Mouse (Mus musculus) thymus, adult 2 months (tissue): Measurements from ENCODE around the gene Ctu2. TPM values are rescaled to one million over a fixed set of nuclear protein-coding genes. Genes with fewer than 3 reads are reported as not detected.

ENCODE experiments used
- DNase-seq: peaks from one replicate; pipeline ENCODE4 v3.0.0; 2021
- H3K27ac ChIP-seq: fragments of 200-500 bp; 2 replicates; pipeline ENCODE4 v1.5.1; 2012; ENCODE audit warnings: low read length, control low read depth; ENCODE audit not compliant: control insufficient read depth, insufficient read depth
- H3K27me3 ChIP-seq: fragments of 200-500 bp; 2 replicates; pipeline ENCODE4 v1.6.1; 2012; ENCODE audit warnings: mild to moderate bottlenecking, low read length, moderate library complexity, mixed read lengths; ENCODE audit not compliant: control insufficient read depth, insufficient read depth
- H3K36me3 ChIP-seq: fragments of 200-500 bp; 2 replicates; pipeline ENCODE4 v1.6.1; 2012; ENCODE audit warnings: mild to moderate bottlenecking, low read length, moderate library complexity; ENCODE audit not compliant: control insufficient read depth, insufficient read depth
- H3K4me1 ChIP-seq: fragments of 200-500 bp; replicated peaks from 2 replicates; pipeline ENCODE4 v1.6.1; 2012; ENCODE audit warnings: low read length; ENCODE audit not compliant: control insufficient read depth, insufficient read depth
- H3K4me3 ChIP-seq: fragments of 200-500 bp; 2 replicates; pipeline ENCODE4 v1.5.1; 2012; ENCODE audit warnings: mild to moderate bottlenecking, low read length, control low read depth, moderate library complexity; ENCODE audit not compliant: control insufficient read depth, insufficient read depth
- CTCF ChIP-seq: fragments of 200-500 bp; IDR thresholded peaks from 2 replicates; pipeline ENCODE4 v1.5.1; 2012; ENCODE audit warnings: mild to moderate bottlenecking, control low read depth, low read length, moderate library complexity, borderline replicate concordance; ENCODE audit not compliant: control insufficient read depth, poor library complexity, insufficient read depth; ENCODE audit errors: extremely low read depth
- POLR2A ChIP-seq: fragments of 200-500 bp; IDR thresholded peaks from 2 replicates; pipeline ENCODE4 v1.6.1; 2012; ENCODE audit warnings: mild to moderate bottlenecking, low read length, control low read depth, moderate library complexity; ENCODE audit not compliant: control insufficient read depth, poor library complexity, insufficient read depth; ENCODE audit errors: extremely low read depth
- WGBS: fragments of 180-500 bp; shearing (Covaris S2); methylation state at CpG from one replicate; pipeline ENCODE4 v1.1.7; 2018; 5-methylcytosine and 5-hydroxymethylcytosine counted together
- polyA plus RNA-seq: library from polyadenylated mRNA; depleted of rRNA; stranded (reverse); fragments of >200 nt; gene quantifications from 2 replicates; pipeline ENCODE4 v1.2.3, GENCODE M21; 2012

Ctu2 gene
- polyA plus RNA-seq, 1 experiment: 136 TPM

DNA sequence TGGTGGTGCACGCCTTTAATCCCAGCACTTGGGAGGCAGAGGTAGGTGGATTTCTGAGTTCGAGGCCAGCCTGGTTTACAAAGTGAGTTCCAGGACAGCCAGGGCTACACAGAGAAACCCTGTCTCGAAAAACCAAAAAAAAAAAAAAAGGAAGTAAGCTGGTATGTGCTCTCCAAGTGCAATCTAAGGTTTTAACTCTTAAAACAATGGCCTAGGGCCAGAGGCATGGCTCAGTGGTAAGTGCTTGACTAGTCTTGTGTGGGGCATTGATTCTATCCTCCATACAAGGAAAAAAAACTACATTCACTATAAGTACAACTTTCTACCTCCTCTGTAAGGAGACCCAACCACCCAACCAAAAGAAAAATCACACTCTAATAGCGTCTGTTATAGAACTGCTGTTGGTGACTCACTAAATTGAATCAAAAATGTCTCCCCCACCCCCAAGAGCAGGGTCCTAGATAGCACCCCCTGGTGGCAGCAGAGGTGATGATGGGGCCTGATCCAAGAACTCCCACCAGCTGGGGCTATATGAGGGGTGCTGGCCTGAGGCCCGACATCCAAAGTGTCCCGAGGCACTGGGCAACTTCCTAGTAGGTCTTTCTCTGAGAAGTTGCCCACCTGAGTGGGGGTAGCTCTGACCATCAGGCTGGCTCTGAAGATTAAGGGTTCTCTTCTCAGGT, 16.6 kb upstream of the Ctu2 start:
- Histone ChIP-seq H3K4me1 (peaks cover 54% of the 10 kb centered on the region), H3K27ac (no peak overlapping the region; the same call in 1 of the 2 replicates), H3K36me3 (no peaks in the 10 kb centered on the region), H3K27me3 (no peaks in the 10 kb centered on the region), H3K4me3 (peak overlapping the region; percentile 45)
- TF ChIP-seq POLR2A (no peak), CTCF (peak; percentile 79; the same call in 1 of the 2 replicates)
- WGBS: 39% methylated on average over 6 of the region's 6 CpGs
- DNase-seq: peak; percentile 82

DNA sequence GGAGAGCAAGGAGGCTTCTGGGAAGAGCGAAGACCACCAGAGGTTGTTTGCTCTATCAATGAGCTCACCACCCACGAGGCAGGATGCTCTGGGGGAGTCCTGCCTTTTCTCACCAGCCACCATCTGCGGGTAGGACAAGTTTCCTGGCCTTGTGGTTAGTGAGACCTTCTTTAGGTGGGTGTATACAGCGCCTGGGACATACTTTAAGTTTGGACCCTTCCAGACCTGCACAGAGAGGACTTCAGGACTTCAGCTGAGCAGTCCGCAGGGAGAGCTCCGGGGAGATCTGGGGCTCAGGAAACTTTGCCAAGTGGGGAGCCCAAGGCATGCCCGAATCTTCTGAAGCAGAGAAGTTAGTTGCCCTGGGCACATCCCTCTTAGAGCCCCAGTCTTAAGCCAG, 16.0 kb upstream of the Ctu2 start:
- peak; percentile 46 for DNase-seq
- WGBS: 6% methylated on average over 7 of the region's 7 CpGs
- Histone ChIP-seq H3K4me1 (peaks cover 54% of the 10 kb centered on the region), H3K27me3 (no peaks in the 10 kb centered on the region), H3K27ac (peak overlapping the region; percentile 17; the same call in 1 of the 2 replicates), H3K36me3 (no peaks in the 10 kb centered on the region), H3K4me3 (peak overlapping the region; percentile 45)
- no peak for TF ChIP-seq CTCF
- no peak for TF ChIP-seq POLR2A

DNA sequence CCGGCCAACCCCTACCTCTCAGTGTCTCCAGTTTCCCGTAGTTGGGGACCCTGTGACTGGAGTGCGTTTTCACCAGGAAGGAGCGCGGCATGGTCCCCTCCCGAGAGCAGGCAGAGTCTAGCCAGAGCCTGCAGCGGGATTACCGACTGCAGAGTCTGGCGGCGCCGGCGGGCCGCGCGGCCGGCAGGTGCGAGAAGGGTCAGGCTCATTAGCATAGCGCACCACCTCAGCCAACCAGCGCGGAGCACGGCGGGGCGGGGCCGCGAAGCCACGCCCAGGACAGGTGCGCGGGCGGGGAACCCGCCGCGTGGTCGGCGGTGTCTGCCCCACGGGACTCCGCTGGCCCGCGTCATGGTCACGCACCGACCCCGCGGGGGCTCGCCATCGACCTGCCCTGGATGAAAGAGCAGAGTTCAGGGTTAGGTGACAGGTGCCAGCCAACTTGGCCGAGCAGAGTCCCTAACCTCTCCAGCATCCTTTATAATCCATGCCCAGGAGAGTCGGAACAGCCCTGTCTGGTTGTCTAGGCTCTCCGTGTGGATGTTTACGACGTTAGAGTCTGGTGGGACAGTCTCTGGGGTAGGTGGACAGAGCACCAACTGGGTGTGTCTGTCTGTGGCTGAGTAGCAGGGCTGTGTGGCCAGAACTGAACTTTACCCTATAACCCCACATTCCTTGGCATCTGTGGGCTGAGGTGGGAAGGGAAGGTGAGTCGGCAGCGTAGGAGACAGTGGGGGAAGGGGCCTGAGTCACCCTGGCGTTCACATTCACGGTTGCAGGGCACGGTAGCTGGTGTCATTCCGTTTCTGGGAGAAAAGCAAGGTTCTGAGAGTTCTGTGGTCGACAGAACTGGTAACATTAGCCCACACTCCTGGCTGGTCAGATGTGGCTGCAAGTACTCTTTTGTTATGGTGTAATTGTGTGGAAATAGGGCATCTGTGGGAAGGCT, 15.1 kb upstream of the Ctu2 start, which contains the start of gene Snai3:
Gene Snai3 (minus strand): TSS at position 210 of the 949 bp plus-strand sequence.
- H3K4me3 ChIP-seq: peak within 1 kb of the TSS; percentile 45
- H3K36me3 ChIP-seq: peaks cover 5% of the 10 kb centered on the region; the same call in 1 of the 2 replicates
- 6% methylated on average over 56 of the region's 56 CpGs for WGBS
- peak within 1 kb of the TSS; percentile 17; the same call in 1 of the 2 replicates for H3K27ac ChIP-seq
- DNase-seq: peak; percentile 79
- TF ChIP-seq CTCF (no peak), POLR2A (peak; percentile 43)
- peaks cover 57% of the 10 kb centered on the region for H3K4me1 ChIP-seq
- no peaks in the 10 kb centered on the region for H3K27me3 ChIP-seq

DNA sequence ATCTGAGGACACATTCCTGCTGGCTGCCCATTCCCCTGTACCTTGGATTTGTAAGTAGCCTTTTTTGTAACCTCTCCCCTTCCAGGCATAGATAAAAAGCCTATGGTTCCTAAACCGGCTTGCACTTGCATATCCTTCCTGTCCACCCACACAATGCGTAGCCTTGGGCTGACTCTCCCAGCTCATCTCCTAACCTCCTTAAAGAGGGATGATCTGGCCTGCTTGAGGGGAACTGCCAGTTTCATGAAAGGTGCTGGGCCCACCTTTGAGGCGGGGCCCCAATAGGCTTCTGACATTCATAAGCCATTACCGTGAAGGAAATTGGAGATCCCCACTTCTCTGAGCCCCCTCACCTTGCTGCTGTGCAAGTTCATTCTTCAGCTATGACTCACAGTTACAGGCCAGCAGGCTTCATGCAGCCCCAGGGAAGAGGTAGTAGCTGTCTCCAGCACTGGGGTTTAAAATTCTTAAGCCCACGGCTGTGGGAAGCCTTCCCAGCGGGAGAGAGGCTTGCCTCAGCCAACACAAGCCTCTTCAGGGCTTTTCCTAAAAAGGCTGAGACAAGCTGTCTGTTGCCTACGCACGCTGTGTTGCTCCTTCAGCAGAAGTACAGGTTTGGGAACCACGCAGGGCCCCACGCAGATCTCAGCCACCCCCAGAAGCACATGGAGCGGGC, 14.3 kb upstream of the Ctu2 start:
- Histone ChIP-seq H3K4me3 (no peak overlapping the region), H3K36me3 (peaks cover 8% of the 10 kb centered on the region), H3K27ac (no peak overlapping the region), H3K4me1 (peaks cover 63% of the 10 kb centered on the region), H3K27me3 (no peaks in the 10 kb centered on the region)
- no peak for TF ChIP-seq CTCF
- no peak for TF ChIP-seq POLR2A
- no peak for DNase-seq
- WGBS: 60% methylated on average over 11 of the region's 11 CpGs

DNA sequence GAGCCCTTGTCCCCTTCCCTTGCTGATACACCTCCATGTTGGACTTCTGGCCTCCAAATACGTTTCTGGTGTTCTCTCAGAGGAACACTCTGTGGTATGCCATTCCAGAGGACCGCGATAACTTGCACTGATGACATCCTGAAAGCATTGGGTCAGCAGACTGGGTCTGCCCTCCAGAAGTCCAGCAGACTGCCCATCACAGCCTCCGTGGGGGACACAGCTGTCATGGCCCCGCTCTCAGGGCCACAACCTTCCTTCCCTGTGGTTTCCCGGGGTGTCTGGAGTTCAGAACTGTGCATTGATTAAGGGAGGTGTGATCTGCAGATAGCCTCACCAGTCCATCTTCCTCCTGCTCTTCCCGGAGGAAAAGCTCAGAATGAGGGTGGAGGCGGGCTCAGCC, 13.4 kb upstream of the Ctu2 start:
- no peak for TF ChIP-seq POLR2A
- no peak for TF ChIP-seq CTCF
- 89% methylated on average over 8 of the region's 8 CpGs for WGBS
- no peak for DNase-seq
- Histone ChIP-seq H3K36me3 (peaks cover 17% of the 10 kb centered on the region), H3K27me3 (no peaks in the 10 kb centered on the region), H3K4me3 (no peak overlapping the region), H3K4me1 (peaks cover 72% of the 10 kb centered on the region), H3K27ac (no peak overlapping the region)
